Mouse (Mus musculus) liver, postnatal 0 days (tissue): ENCODE measurements around the gene Acacb.

Experiments used
- CTCF ChIP-seq: sonication (generic); IDR thresholded peaks from 2 replicates; pipeline ENCODE4 v1.5.1; 2016; ENCODE audit warnings: antibody characterized with exemption, low read depth
- EP300 ChIP-seq: IDR thresholded peaks from 2 replicates; pipeline ENCODE4 v1.6.1; 2016; ENCODE audit warnings: antibody characterized with exemption, low read depth, mild to moderate bottlenecking

GRCm38 (mm10) chr5:114173458-114173857 is 27.1 kb downstream of the Acacb start:
- TF ChIP-seq EP300 (no peak), CTCF (peak; percentile 36)
